Mouse (Mus musculus) spleen, adult 2 months (tissue): Measurements from ENCODE around the gene Det1. TPM values are rescaled to one million over a fixed set of nuclear protein-coding genes. Genes with fewer than 3 reads are reported as not detected.
A peak's percentile ranks its signal among the peaks of the same experiment; 100 is the strongest.

ENCODE experiments used
- DNase-seq, 2 experiments: peaks; one replicate each; pipeline versions ENCODE4 v3.0.0 to v3.0.0-alpha.2; 2012 to 2021; ENCODE audit warnings: low spot score in 2 of 2, low read depth in 1 of 2
- H3K27ac ChIP-seq: fragments of 200-500 bp; 2 replicates; pipeline ENCODE4 v1.5.1; 2012; ENCODE audit warnings: low read length, inconsistent platforms; ENCODE audit not compliant: insufficient read depth
- H3K27me3 ChIP-seq: fragments of 200-500 bp; 2 replicates; pipeline ENCODE4 v1.6.1; 2012; ENCODE audit warnings: mild to moderate bottlenecking, moderate library complexity, low read length, inconsistent platforms; ENCODE audit not compliant: control insufficient read depth, insufficient read depth
- H3K36me3 ChIP-seq: fragments of 200-500 bp; 2 replicates; pipeline ENCODE4 v1.6.1; 2012; ENCODE audit warnings: mild to moderate bottlenecking, low read length, inconsistent platforms; ENCODE audit not compliant: control insufficient read depth, insufficient read depth
- H3K4me1 ChIP-seq: fragments of 200-500 bp; 2 replicates; pipeline ENCODE4 v1.6.1; 2011; ENCODE audit warnings: inconsistent platforms; ENCODE audit not compliant: control insufficient read depth, insufficient read depth, insufficient read length
- H3K4me3 ChIP-seq: fragments of 200-500 bp; 2 replicates; pipeline ENCODE4 v1.5.1; 2011; ENCODE audit warnings: mild to moderate bottlenecking, inconsistent platforms; ENCODE audit not compliant: insufficient read depth, insufficient read length; ENCODE audit errors: extremely low read depth
- CTCF ChIP-seq: fragments of 200-500 bp; IDR thresholded peaks from 2 replicates; pipeline ENCODE4 v1.5.1; 2011; ENCODE audit warnings: mild to moderate bottlenecking, inconsistent platforms; ENCODE audit not compliant: insufficient read depth, insufficient read length, insufficient replicate concordance; ENCODE audit errors: extremely low read depth
- POLR2A ChIP-seq: fragments of 200-500 bp; IDR thresholded peaks from 2 replicates; pipeline ENCODE4 v1.6.1; 2011; ENCODE audit warnings: low read depth, low read length, inconsistent platforms
- WGBS: fragments of 180-500 bp; shearing (Covaris S2); methylation state at CpG from one replicate; pipeline ENCODE4 v1.1.7; 2018; 5-methylcytosine and 5-hydroxymethylcytosine counted together
- polyA plus RNA-seq: library from polyadenylated mRNA; depleted of rRNA; stranded (reverse); fragments of >200 nt; gene quantifications from 2 replicates; pipeline ENCODE4 v1.2.3, GENCODE M21; 2012; rRNA removed

The Det1 gene
- polyA plus RNA-seq, 1 experiment: 16.1 TPM

DNA sequence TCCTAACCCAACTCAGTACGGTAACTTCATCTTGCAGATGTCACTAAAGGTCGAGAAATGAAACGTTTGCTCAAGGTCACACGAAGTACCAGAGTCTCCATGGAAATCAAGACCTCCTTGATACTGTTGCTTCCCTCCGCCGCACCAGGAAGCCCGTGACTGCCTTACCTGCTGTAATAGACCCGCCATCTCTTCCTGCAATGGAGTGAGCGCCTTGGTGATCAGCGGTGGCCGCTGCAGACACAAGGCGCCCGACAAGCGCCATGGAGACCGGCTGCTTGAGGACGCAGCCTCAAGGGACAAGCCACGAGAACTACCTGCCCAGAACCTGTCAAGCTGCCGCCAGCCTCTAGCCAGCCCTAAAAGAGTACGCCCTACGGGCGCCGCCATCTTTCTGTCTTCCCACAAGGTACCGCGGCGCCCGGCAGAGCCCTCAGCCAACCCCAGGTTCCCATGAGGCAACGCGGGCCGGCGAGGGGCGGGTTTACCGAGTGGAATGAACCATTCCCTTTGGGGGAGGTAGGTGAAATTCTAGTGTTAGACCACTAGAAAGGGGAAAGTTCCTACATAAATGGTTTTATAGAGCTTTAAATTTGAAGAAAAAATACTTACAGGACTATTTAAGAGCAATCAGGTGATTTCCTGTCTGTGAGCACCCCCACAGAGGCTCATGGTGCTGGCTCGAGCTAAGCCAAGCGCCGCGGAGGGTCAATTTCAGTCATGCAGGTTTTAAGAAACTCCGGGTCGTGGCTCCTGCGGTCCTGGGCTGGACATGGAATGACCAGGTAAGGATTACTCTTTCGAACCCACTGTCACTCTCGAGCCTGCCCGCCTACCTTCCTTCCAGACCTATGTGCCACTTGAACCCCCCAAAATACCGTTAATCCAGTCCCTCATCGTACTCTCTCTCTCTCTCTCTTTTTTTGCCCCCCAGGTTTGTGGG lies 64.2 kb downstream of the Det1 start, which contains the start of the genes Mrps11 and Mrpl46:
Gene Mrps11 (plus strand): TSS at position 481 of the 943 bp plus-strand sequence.
Gene Mrpl46 (minus strand): TSS at position 893 of the 943 bp plus-strand sequence.
- Histone ChIP-seq H3K36me3 (peaks cover 10% of the 10 kb centered on the region), H3K4me1 (0 out of 2 replicates have a peak, but pooled peaks cover 3% of the 10 kb centered on the region), H3K27me3 (no peaks in the 10 kb centered on the region), H3K4me3 (peak within 1 kb of the TSS; percentile 97), H3K27ac (peak within 1 kb of the TSS; percentile 44)
- TF ChIP-seq POLR2A: peak; percentile 19; the same call in 1 of the 2 replicates
- no peak for TF ChIP-seq CTCF
- peak; percentile 66 to 82 for DNase-seq
- under 1% methylated on average over 44 of the region's 44 CpGs for WGBS

- Histone ChIP-seq H3K36me3 (peaks cover 25% of the 10 kb centered on the region), H3K4me1 (0 out of 2 replicates have a peak, but pooled peaks cover 3% of the 10 kb centered on the region), H3K27me3 (no peaks in the 10 kb centered on the region), H3K27ac (no peak overlapping the region), H3K4me3 (no peak overlapping the region)
- WGBS: 96% methylated on average over 5 of the region's 5 CpGs
- no peak for TF ChIP-seq CTCF
- no peak for TF ChIP-seq POLR2A
- DNase-seq: no peak
These were observed 68.3 kb downstream of the Det1 start for GRCm38 (mm10) chr7:78778741-78779140.

Other genes starting within 250 kb of the Det1 start
- 1.5 and 2.0 TPM in 2 replicates for gene Ntrk3, start 109.3 kb downstream of the Det1 start, polyA plus RNA-seq
- gene Mrps11, start 64.1 kb downstream of the Det1 start, polyA plus RNA-seq: 20.4 and 27.8 TPM in 2 replicates
- 9.4 and 15.2 TPM in 2 replicates for gene Mrpl46, start 63.7 kb downstream of the Det1 start, polyA plus RNA-seq
- gene Aen, start 48.6 kb upstream of the Det1 start, polyA plus RNA-seq: 14.6 and 18.1 TPM in 2 replicates
- gene Isg20, start 66.2 kb upstream of the Det1 start, polyA plus RNA-seq: 205 and 302 TPM in 2 replicates
- 0.02 TPM in 1 of 2 replicates, not detected in the other for gene Acan, start 206.2 kb upstream of the Det1 start, polyA plus RNA-seq